Mouse (Mus musculus): Measurements from ENCODE around the gene Ntn5. TPM values are rescaled to one million over a fixed set of nuclear protein-coding genes. Genes with fewer than 3 reads are reported as not detected.

The Ntn5 gene
- polyA plus RNA-seq, 1 experiment from 2014 or later: 0.30 TPM

DNA sequence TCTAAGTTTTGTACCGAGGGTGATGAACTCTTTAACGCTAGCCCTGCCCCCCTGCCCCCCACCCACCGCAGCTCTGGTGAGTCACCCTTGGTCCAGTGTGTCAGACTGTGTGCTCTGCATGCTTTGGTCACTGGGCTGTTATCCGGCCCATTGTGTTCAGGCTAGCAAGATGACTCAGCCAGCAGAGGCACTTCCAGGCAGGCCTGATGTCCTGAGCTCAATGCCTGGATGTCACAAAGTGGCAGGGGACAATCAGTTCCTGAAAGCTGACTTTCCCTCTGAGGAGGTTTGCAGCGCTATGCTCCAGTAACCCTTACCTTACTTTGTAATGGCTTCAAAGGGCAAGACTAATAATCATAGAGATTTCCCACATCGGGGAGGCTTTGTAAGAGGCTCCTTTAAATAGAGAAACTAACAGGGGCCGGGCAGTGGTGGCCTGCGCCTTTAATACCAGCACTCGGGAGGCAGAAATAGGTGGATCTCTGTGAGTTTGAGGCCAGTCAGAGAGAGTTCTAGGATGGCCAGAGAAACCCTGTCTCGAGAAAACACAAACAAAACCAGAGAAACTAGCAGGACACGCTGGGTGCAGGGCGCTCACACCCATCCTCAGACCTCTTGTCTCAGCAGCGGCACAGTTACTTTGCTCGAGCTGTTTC lies 3.7 kb upstream of the Ntn5 start:
- TF ChIP-seq CTCF (IDR thresholded peaks at IDR 0.05; ENCODE audit: low read depth): no peak
- Histone ChIP-seq H3K36me3 (ENCODE audit: insufficient read depth) (no peaks in the 10 kb centered on the region), H3K9me3 (ENCODE audit: low read depth, low read length) (no peaks in the 10 kb centered on the region), H3K4me2 (no peak overlapping the region), H3K9ac (no peak overlapping the region), H3K27me3 (ENCODE audit: insufficient read depth, low read length) (no peaks in the 10 kb centered on the region), H3K4me3 (ENCODE audit: low read depth, low read length) (no peak overlapping the region), H3K27ac (ENCODE audit: low read depth) (no peak overlapping the region), H3K4me1 (ENCODE audit: insufficient read depth) (peaks cover 7% of the 10 kb centered on the region; the same call in 1 of the 2 replicates)
- 67% methylated on average over 14 of the region's 14 CpGs for WGBS
- no peak for ATAC-seq (ENCODE audit: insufficient read depth)
- peak; percentile 55 for DNase-seq

- H3K9ac ChIP-seq: no peak overlapping the region
Measured at GRCm38 (mm10) chr7:45681046-45681736, 2.6 kb upstream of the Ntn5 start.

DNA sequence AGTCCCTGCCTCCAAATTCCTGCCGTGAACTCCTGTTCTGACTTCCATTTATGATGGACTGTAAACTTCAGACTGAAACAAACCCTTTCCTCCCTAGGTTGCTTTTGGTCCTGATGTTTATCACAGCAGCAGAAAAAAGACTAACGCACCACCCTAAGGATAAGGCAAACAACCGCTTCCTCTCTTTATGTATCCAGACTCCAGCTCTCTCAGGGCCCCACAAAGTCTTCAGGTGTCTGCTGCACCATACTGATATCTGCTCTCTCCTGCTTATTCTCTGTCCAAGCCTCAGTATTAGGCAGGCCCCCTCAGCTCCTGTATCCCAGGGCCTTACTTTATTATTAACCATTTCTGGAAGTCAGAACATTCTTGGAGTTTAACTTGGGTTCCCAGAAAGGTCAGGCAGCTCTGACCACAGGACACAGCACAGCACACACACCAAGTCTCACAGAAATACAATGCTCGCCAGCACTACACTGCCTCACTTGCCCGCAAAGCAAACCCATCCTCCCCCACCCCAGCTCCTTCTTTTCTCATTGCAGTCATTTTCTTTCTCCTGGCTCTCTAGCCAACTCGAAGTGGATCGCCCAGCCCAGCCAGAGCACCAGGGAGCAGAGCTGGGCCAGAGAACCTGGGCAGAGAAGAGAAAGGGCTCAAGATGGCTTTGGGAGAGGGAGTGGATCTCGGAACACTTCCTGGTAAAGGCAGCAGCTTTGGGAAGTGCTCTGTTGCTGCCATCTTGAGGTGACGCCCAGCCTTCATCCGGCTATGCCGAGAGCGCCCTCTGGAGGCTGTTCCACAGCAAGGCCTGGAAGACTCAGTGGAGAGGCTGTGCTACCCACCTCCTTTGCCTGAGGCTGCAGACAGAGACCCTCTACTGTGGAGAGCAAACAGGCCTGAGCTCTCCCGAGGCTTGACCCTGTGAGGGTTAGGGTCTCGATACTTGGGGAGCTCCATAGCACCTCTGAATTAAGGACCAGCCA lies 1.4 kb upstream of the Ntn5 start:
- no peaks in the 10 kb centered on the region for H3K36me3 ChIP-seq (ENCODE audit: insufficient read depth)
- ATAC-seq (ENCODE audit: insufficient read depth) (peak; percentile 80), DNase-seq (peak; percentile 97)
- H3K27ac ChIP-seq (ENCODE audit: low read depth): peak overlapping the region; percentile 56; the same call in 1 of the 2 replicates
- no peaks in the 10 kb centered on the region for H3K27me3 ChIP-seq (ENCODE audit: insufficient read depth, low read length)
- no peak overlapping the region for H3K4me3 ChIP-seq (ENCODE audit: low read depth, low read length)
- 28% methylated on average over 14 of the region's 14 CpGs for WGBS
- peaks cover 7% of the 10 kb centered on the region; the same call in 1 of the 2 replicates for H3K4me1 ChIP-seq (ENCODE audit: insufficient read depth)
- H3K9me3 ChIP-seq (ENCODE audit: low read depth, low read length): no peaks in the 10 kb centered on the region
- peak overlapping the region; percentile 46 for H3K4me2 ChIP-seq
- TF ChIP-seq CTCF (IDR thresholded peaks at IDR 0.05; ENCODE audit: low read depth): peak; percentile 98
- H3K9ac ChIP-seq: 0 out of 2 replicates have a peak overlapping the region, but pooled peaks have one; percentile 25

More at GRCm38 (mm10) chr7:45681046-45681736, 2.6 kb upstream of the Ntn5 start:
- TF ChIP-seq CTCF (IDR thresholded peaks at IDR 0.05; ENCODE audit: low read depth): no peak
- Histone ChIP-seq H3K4me1 (ENCODE audit: insufficient read depth) (peaks cover 7% of the 10 kb centered on the region; the same call in 1 of the 2 replicates), H3K36me3 (ENCODE audit: insufficient read depth) (no peaks in the 10 kb centered on the region), H3K27me3 (ENCODE audit: insufficient read depth, low read length) (no peaks in the 10 kb centered on the region), H3K27ac (ENCODE audit: low read depth) (no peak overlapping the region), H3K4me3 (ENCODE audit: low read depth, low read length) (no peak overlapping the region), H3K9me3 (ENCODE audit: low read depth, low read length) (no peaks in the 10 kb centered on the region), H3K4me2 (no peak overlapping the region)
- ATAC-seq (ENCODE audit: insufficient read depth) (no peak), DNase-seq (no peak)
- WGBS: 72% methylated on average over 8 of the region's 8 CpGs

DNA sequence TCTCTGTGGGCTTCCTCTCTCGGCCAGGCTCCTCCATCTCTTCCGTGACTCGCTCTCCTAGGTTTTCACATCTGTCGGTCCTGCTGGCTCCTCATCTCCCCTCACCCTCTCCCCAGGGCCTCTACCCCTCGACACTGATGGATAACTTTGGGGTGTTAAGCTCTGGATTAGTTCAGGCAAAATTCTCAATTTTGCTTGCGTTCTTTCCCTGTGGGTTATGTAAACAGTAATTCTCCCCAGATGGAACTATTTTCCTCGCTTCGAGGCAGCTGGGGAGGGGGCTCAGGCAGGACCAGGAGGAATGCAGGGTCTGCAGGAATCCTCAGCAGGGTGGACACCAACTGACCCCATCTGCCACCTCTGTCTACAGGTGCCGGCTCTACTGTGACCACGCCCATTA lies 2.0 kb downstream of the Ntn5 start:
- H3K27ac ChIP-seq (ENCODE audit: low read depth): no peak overlapping the region
- H3K9ac ChIP-seq: no peak overlapping the region

DNA sequence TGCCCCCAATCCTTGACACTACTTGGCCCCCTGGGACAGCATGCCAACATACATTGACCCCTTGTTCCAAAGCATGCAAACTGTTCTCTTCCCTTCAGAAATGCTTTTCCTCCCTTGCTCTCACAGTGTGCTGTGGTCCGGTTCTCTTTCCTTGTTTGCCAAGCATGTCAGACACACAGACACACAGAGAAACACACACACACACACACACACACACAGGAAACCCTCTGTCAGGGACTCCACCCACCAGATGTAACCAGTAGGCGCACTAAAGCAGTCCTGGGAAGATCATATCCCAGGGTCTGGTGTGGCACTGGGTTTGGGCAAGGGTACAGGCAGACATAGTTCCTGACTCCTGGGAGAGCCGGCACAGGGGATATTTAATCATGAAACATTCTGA lies 3.0 kb downstream of the Ntn5 start:
- WGBS: 52% methylated on average over 3 of the region's 3 CpGs
- Histone ChIP-seq H3K9me3 (ENCODE audit: low read depth, low read length) (no peaks in the 10 kb centered on the region), H3K4me3 (ENCODE audit: low read depth, low read length) (no peak overlapping the region), H3K4me1 (ENCODE audit: insufficient read depth) (peaks cover 7% of the 10 kb centered on the region; the same call in 1 of the 2 replicates), H3K27ac (ENCODE audit: low read depth) (no peak overlapping the region), H3K27me3 (ENCODE audit: insufficient read depth, low read length) (no peaks in the 10 kb centered on the region), H3K9ac (no peak overlapping the region), H3K4me2 (no peak overlapping the region), H3K36me3 (ENCODE audit: insufficient read depth) (no peaks in the 10 kb centered on the region)
- TF ChIP-seq CTCF (IDR thresholded peaks at IDR 0.05; ENCODE audit: low read depth): no peak
- DNase-seq (no peak), ATAC-seq (ENCODE audit: insufficient read depth) (no peak)

More for the DNA sequence above, 2.0 kb downstream of the Ntn5 start:
- no peak for DNase-seq
- 26% methylated on average over 10 of the region's 10 CpGs for WGBS
- TF ChIP-seq CTCF (IDR thresholded peaks at IDR 0.05; ENCODE audit: low read depth): no peak
- H3K36me3 ChIP-seq (ENCODE audit: insufficient read depth): no peaks in the 10 kb centered on the region
- no peaks in the 10 kb centered on the region for H3K9me3 ChIP-seq (ENCODE audit: low read depth, low read length)
- H3K4me1 ChIP-seq (ENCODE audit: insufficient read depth): peaks cover 7% of the 10 kb centered on the region; the same call in 1 of the 2 replicates
- no peak overlapping the region for H3K4me2 ChIP-seq
- no peaks in the 10 kb centered on the region for H3K27me3 ChIP-seq (ENCODE audit: insufficient read depth, low read length)
- no peak for ATAC-seq (ENCODE audit: insufficient read depth)
- H3K4me3 ChIP-seq (ENCODE audit: low read depth, low read length): no peak overlapping the region

DNA sequence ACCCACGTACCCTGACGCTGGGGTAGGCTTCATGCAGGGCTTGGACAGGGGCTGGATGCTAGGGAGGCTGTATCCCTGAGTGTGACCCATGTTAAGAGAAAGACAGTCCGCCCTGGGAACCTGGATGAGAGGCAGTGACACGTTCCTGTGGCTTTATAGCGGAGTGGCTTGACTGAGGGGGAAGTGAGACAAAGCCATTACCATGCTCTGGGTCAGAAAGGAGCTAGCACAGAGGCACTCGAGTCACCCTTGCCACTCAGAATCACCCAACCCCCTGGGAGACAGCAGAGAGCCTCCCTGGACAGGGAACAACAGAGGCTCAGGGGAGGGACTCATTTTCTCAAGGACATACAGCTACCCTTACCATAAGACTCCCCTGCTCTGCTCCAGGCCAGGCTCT lies 5.3 kb downstream of the Ntn5 start:
- ATAC-seq (ENCODE audit: insufficient read depth) (no peak), DNase-seq (no peak)
- no peaks in the 10 kb centered on the region for H3K9me3 ChIP-seq (ENCODE audit: low read depth, low read length)
- H3K27me3 ChIP-seq (ENCODE audit: insufficient read depth, low read length): no peaks in the 10 kb centered on the region
- H3K4me2 ChIP-seq: no peak overlapping the region
- TF ChIP-seq CTCF (IDR thresholded peaks at IDR 0.05; ENCODE audit: low read depth): no peak
- H3K9ac ChIP-seq: no peak overlapping the region
- no peak overlapping the region for H3K4me3 ChIP-seq (ENCODE audit: low read depth, low read length)
- H3K36me3 ChIP-seq (ENCODE audit: insufficient read depth): no peaks in the 10 kb centered on the region
- H3K4me1 ChIP-seq (ENCODE audit: insufficient read depth): no peaks in the 10 kb centered on the region
- H3K27ac ChIP-seq (ENCODE audit: low read depth): no peak overlapping the region
- 56% methylated on average over 6 of the region's 6 CpGs for WGBS
